Mouse (Mus musculus) brown adipose tissue, adult 24 weeks (tissue): ENCODE results near the gene Tmprss6. TPM values are rescaled to one million over a fixed set of nuclear protein-coding genes. Genes with fewer than 3 reads are reported as not detected.

ENCODE experiments used
- H3K27ac ChIP-seq: fragments of 200-500 bp; replicated peaks from 2 replicates; pipeline ENCODE4 v1.5.1; 2012; ENCODE audit warnings: low read depth, mild to moderate bottlenecking, low read length
- H3K4me1 ChIP-seq: fragments of 200-500 bp; 2 replicates; pipeline ENCODE4 v1.6.1; 2012; ENCODE audit warnings: low read length, mixed read lengths; ENCODE audit not compliant: control insufficient read depth, insufficient read depth, insufficient read length
- H3K4me3 ChIP-seq: fragments of 200-500 bp; 2 replicates; pipeline ENCODE4 v1.5.1; 2012; ENCODE audit warnings: low read depth, mild to moderate bottlenecking, low read length, moderate library complexity; ENCODE audit not compliant: insufficient read depth
- polyA plus RNA-seq: library from polyadenylated mRNA; stranded (reverse); fragments of >200 nt; gene quantifications from 2 replicates; pipeline ENCODE4 v1.2.4, GENCODE M21; 2012; ENCODE audit not compliant: missing spikeins, insufficient read depth, insufficient read length

The Tmprss6 gene
- polyA plus RNA-seq, 1 experiment, result 2.0 TPM

- Histone ChIP-seq H3K4me1 (0 out of 2 replicates have a peak, but pooled peaks cover 2% of the 10 kb centered on the region), H3K27ac (no peak overlapping the region), H3K4me3 (no peak overlapping the region)
Measured at GRCm38 (mm10) chr15:78425230-78425629, 43.2 kb downstream of the Tmprss6 start.

- Histone ChIP-seq H3K27ac (no peak overlapping the region), H3K4me3 (no peak overlapping the region), H3K4me1 (no peaks in the 10 kb centered on the region)
Measured at GRCm38 (mm10) chr15:78424507-78424906, 43.9 kb downstream of the Tmprss6 start.

DNA sequence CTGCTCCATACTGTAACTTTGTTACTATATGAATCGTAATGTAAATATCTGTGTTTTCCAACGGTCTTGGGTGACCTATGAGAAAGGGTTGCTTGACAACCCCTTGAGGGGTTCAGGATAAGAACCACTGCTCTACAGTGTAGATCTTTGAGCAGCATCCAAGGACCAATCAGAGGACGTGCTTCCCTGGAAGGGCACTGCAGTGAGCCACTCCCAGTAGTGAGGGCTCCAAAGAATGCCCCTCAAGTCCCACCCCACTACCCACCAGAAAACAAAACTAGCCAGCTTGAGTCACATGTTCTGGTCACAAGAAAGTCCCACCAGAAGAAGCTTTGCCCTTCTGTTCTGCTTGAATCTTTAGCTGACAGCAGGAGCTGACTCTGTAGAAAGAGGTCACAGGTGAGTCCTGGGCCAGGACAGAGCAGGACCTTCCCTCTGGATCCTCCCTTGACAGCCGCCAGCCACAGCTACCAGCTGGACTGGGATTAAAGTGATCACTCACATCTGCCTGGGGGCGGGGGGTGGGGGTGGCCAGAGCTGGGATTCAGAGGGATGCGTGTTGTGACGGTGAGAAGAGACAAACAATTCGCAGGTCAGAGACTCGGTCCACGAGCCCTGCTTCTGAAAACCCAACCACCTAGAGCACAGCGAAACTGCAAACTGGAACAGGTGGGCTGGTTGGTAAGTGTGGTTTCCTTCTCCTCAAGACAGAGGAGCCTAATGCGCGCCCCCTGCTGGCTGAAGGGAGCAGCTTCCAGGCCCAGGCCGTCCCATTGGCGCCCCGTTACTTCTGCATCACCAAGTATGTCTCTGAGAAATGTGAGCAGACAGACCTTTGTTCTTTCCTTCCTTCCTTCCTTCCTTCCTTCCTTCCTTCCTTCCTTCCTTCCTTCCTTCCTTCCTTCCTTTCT is 46.1 kb downstream of the Tmprss6 start:
- H3K27ac ChIP-seq, result no peak overlapping the region
- no peak overlapping the region for H3K4me3 ChIP-seq
- H3K4me1 ChIP-seq, result no peaks in the 10 kb centered on the region

- no peak overlapping the region for H3K27ac ChIP-seq
- no peaks in the 10 kb centered on the region for H3K4me1 ChIP-seq
- H3K4me3 ChIP-seq, result no peak overlapping the region
Measured at GRCm38 (mm10) chr15:78420395-78420794, 48.0 kb downstream of the Tmprss6 start.

DNA sequence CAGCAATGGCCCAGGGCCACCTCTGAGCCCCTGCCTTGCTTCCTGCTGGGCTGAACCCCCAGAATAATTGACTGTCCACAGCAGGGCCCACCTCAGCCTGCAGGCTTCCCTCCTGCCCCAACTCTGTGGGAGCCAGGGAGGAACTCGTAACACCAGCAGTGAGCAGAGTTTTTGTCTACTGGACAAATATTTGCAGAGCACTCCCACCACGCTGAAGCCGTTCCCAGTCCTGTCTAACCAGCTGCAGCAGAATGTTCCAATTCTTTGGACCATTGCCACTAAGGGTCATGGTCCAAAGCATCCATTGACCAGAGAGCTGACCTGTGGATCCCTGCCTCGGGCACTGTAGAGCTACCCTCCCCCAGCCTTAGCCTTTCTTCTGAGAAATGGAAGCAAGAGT is 51.5 kb downstream of the Tmprss6 start:
- Histone ChIP-seq H3K4me3 (no peak overlapping the region), H3K27ac (no peak overlapping the region), H3K4me1 (no peaks in the 10 kb centered on the region)

DNA sequence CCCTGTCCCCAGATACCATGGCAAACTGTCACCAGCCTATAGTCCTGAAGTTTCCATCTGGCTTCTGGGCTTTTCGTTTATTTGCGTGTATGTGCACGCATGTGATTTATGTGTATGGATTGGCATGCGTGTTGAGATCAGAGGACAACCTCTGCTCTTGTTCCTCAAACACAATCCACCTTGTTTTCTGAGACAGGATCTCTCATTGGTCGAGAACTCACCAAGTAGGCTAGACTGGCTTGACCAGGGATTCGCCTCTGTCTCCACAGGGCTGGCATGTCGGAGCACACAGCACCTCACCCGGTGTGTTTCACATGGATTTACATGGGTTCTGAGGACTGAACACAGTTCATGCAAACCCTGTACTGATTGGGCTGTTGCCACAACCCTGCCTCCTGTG is 54.3 kb downstream of the Tmprss6 start:
- Histone ChIP-seq H3K27ac (no peak overlapping the region), H3K4me3 (no peak overlapping the region), H3K4me1 (peaks cover 6% of the 10 kb centered on the region)

DNA sequence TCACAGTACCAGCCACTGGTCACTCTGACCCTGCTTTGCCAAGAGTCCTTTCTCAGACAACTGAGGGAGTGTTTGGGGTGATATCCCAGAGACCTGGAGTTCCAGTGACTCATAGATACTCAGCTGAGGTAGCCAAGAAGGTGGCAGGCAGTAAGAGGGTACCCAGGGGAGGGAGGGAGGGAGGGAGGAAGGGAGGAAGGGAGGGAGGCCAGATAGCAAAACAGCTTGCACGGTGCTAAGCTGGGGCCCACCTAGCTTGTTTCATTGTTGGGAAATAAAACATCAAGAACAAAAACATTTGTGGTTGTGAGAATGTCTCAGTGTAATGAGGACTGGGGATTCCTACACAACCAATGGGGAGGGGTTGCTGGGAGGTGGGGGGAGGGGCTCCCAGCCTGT is 54.7 kb downstream of the Tmprss6 start:
- no peak overlapping the region for H3K27ac ChIP-seq
- H3K4me3 ChIP-seq, result no peak overlapping the region
- H3K4me1 ChIP-seq, result peaks cover 6% of the 10 kb centered on the region

DNA sequence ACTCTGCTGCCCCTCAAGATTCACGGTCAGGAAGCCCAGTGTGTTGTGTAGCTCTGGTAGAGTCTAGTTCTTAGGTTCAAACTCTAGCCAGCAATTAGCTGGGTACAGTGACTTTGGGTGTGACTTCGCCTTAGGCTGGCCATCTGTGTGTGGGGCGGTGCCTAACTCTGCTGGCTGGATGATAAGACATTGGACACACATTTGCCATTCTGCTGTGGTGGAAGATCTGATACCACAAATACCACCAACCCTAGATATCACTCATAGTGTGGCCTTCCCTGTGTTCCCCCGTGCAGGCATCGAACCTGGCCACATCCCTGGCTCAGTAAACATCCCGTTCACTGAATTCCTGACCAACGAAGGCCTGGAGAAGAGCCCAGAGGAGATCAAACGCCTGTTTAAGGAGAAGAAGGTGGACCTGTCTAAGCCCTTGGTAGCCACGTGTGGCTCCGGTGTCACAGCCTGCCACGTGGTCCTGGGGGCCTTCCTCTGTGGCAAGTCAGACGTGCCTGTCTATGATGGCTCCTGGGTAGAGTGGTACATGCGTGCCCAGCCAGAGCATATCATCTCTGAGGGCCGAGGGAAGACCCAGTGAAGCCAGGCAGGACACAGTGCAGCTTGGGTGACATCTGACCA is 55.2 kb downstream of the Tmprss6 start:
- H3K27ac ChIP-seq, result no peak overlapping the region
- H3K4me1 ChIP-seq, result peaks cover 6% of the 10 kb centered on the region
- H3K4me3 ChIP-seq, result no peak overlapping the region

GRCm38 (mm10) chr15:78409570-78410052 is 58.8 kb downstream of the Tmprss6 start:
- Histone ChIP-seq H3K27ac (no peak overlapping the region), H3K4me1 (peaks cover 12% of the 10 kb centered on the region), H3K4me3 (no peak overlapping the region)

DNA sequence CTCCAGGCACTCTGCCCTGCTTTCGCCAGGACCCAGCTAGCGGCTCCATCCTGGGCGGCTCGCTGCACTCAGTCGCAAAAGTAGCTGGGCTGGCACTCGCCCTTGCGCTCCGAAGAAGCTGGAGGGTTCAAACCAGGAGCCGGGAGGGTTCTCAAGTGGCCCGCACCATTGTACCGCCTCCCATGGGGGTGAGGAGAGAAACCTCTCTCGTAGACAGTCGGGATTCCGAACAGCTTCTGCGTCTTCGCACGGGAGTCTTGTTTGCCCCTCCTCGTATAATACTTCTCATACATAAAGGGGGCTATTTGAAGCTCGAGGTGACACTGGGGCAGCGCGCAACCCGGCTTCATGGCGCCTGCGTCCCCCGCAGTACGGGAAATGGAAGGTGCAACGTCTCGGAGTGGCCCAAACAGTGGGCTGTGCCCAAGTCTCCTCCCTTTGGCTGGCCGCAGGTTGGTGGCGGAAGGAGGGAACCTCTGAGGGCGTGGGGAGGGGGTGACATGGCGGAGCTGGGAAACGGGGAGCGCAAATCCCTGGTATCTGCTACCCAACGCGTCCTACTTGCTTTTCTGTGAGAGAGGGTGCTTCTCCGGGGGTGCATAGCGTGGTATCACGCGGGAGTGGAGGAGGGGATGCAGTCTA is 62.0 kb downstream of the Tmprss6 start, which contains the start of gene Mpst:
TSS of gene Mpst (plus strand) at position 124 of the 642 bp plus-strand sequence.
- Histone ChIP-seq H3K4me3 (peak within 1 kb of the TSS; percentile 84), H3K27ac (peak within 1 kb of the TSS; percentile 96), H3K4me1 (peaks cover 26% of the 10 kb centered on the region)

DNA sequence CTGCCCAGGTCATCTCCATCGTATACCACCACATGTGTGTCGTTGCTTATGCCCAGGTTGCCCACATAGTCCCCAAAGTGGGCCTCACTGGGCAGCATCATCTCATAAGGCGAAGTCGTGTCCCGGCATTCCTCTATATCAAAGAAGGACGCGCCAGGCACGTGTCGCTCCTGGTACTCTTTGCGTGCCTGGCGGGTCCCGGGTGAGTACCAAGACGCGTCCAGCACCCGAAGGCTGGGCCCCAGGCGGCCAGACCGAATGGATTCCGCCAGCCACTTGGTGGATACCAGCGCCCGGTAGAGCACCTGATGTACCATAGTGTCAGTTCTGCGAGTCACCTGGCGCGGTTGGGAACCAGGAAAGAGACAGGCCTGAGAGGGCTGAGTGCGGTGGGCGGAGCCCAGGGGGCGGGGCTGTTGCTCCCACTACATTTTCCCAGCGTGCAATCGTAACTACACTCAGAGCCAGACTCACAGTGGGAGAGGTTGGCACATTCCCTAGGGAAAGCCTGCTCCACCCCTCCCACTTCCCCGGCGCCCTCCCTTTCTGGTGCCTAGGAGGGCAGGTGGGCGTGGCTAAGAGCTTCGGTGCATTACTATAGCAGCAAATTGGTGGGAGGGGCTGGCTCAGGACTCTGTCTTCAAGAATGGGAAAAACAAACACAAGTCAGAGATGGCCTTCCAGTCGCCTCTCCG is 62.8 kb downstream of the Tmprss6 start, which contains the start of gene Tst:
TSS of gene Tst (minus strand) at position 391 of the 695 bp plus-strand sequence.
- Histone ChIP-seq H3K4me3 (peak within 1 kb of the TSS; percentile 84), H3K27ac (peak within 1 kb of the TSS; percentile 96), H3K4me1 (peaks cover 33% of the 10 kb centered on the region)

- Histone ChIP-seq H3K4me1 (peaks cover 33% of the 10 kb centered on the region), H3K4me3 (peak overlapping the region; percentile 84), H3K27ac (peak overlapping the region; percentile 42; the same call in 1 of the 2 replicates)
Measured at GRCm38 (mm10) chr15:78405098-78405497, 63.3 kb downstream of the Tmprss6 start.

DNA sequence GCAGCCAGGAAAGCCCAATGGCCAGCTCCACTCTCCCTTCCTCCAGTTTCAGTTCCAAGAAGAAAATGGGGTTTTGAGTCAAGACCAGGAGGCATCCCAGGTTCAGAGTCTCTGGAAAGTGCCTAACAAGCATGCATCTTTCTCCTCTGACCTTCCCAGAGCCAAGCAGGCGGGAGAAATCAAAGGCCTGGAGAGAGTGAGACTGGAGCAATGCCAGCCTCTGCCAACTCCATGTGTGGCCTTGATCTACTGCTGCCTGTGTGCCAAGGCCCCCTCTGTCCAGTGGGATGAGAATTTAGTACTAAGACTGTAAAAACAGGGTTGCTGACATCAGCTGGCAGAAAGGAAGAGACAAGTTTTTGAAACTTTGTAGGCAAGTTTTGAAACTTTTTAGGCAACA is 64.5 kb downstream of the Tmprss6 start:
- Histone ChIP-seq H3K27ac (no peak overlapping the region), H3K4me3 (no peak overlapping the region), H3K4me1 (peaks cover 27% of the 10 kb centered on the region; the same call in 1 of the 2 replicates)

- Histone ChIP-seq H3K4me3 (no peak overlapping the region), H3K27ac (peak overlapping the region; percentile 22), H3K4me1 (peaks cover 27% of the 10 kb centered on the region; the same call in 1 of the 2 replicates)
Measured at GRCm38 (mm10) chr15:78403301-78403741, 65.1 kb downstream of the Tmprss6 start.
